ENCODE assay signal across 16 mouse cellular contexts in the genomic region with DNA sequence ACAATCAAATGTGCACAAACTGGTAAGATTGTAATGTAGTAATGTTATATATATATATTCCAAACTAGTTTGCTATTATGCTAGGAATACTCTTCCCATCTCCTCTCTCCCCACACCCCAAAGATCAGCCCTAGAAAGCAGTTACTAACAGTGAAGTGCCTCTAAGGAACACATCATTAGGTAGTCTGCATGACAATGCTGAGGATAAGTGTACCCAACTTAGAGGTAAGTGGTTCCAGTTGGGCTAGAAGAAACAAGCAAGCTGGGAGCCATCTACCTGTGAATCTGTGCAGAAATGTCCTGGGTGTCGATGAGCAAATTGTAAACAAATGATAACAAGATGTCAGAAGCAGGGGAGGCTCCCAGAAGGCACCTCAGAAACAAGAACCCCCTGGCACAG.
"Had no signal": no experiment of that assay in that cellular context is flagged by ENCODE, and none has a peak within 500 bp of the region (broad histone marks: within the 10 kb centered on the region; RNA-seq: fewer than 3 reads in every experiment).

No protein-coding gene starts in this region.

- DNase-seq: left cerebral cortex, postnatal 4 days; liver; liver, embryonic 13.5 days; liver, postnatal 0 days; lung, adult 18-20 months; lung, adult 2 months; lung, embryonic 14.5 days; lung, postnatal 10 days; lung, postnatal 14 days; lung, postnatal 36 days; midbrain, embryonic 14.5 days had no signal

- ATAC-seq: liver, embryonic 12.5 days; liver, postnatal 0 days; lung, postnatal 0 days; midbrain, embryonic 13.5 days; midbrain, embryonic 15.5 days; midbrain, embryonic 16.5 days had no signal
